Mouse (Mus musculus): ENCODE data around the gene Olfr893. TPM values are rescaled to one million over a fixed set of nuclear protein-coding genes. Genes with fewer than 3 reads are reported as not detected.
"Not testable (repeated sequence)": the region's sequence is repeated elsewhere in the genome, so short reads cannot be mapped to it uniquely, and the experiment has no call there.

Olfr893 gene
- polyA plus RNA-seq (2012), result not detected in 2 replicates

- no peak within 1 kb of the TSS for H3K4me3 ChIP-seq (replicated peaks)
- H3K4me1 ChIP-seq (ENCODE audit: control insufficient read depth), result no peaks in the 10 kb centered on the region
- H3K9me3 ChIP-seq (ENCODE audit: control insufficient read depth, low read length), result no peaks in the 10 kb centered on the region
- H3K27me3 ChIP-seq (ENCODE audit: control insufficient read depth), result no peaks in the 10 kb centered on the region
- no peak for TF ChIP-seq GATA1 (IDR thresholded peaks at IDR 0.05; ENCODE audit: low read length)
- no peak for TF ChIP-seq TAL1 (IDR thresholded peaks at IDR 0.05; ENCODE audit: low read length)
- H3K36me3 ChIP-seq (ENCODE audit: control insufficient read depth), result no peaks in the 10 kb centered on the region
Measured at GRCm38 (mm10) chr9:38208065-38208464, at the start of gene Olfr893. Olfr893 (plus strand) TSS chr9:38208365.

GRCm38 (mm10) chr9:38168341-38168740 is 39.8 kb upstream of the Olfr893 start:
- H3K4me3 ChIP-seq (replicated peaks); H3K27me3 ChIP-seq (ENCODE audit: control insufficient read depth): not testable (repeated sequence)

GRCm38 (mm10) chr9:38180721-38181120 is 27.4 kb upstream of the Olfr893 start, which contains the start of gene Olfr891:
Olfr891 (minus strand) TSS chr9:38180821.
- Histone ChIP-seq H3K27me3 (ENCODE audit: control insufficient read depth) (no peaks in the 10 kb centered on the region), H3K9me3 (ENCODE audit: control insufficient read depth, low read length) (0 out of 2 replicates have a peak, but pooled peaks cover 6% of the 10 kb centered on the region), H3K4me1 (ENCODE audit: control insufficient read depth) (no peaks in the 10 kb centered on the region), H3K4me3 (replicated peaks) (no peak within 1 kb of the TSS), H3K36me3 (ENCODE audit: control insufficient read depth) (no peaks in the 10 kb centered on the region)
- TF ChIP-seq TAL1 (IDR thresholded peaks at IDR 0.05; ENCODE audit: low read length) (no peak), GATA1 (IDR thresholded peaks at IDR 0.05; ENCODE audit: low read length) (no peak)

More at GRCm38 (mm10) chr9:38168341-38168740, 39.8 kb upstream of the Olfr893 start:
- not testable (repeated sequence) for H3K4me1 ChIP-seq (ENCODE audit: control insufficient read depth); H3K9me3 ChIP-seq (ENCODE audit: control insufficient read depth, low read length); H3K36me3 ChIP-seq (ENCODE audit: control insufficient read depth)

GRCm38 (mm10) chr9:38217755-38218154 is 9.6 kb downstream of the Olfr893 start, which contains the start of gene Olfr894:
Olfr894 (plus strand) TSS chr9:38218055.
- Histone ChIP-seq H3K9me3 (ENCODE audit: control insufficient read depth, low read length) (no peaks in the 10 kb centered on the region), H3K4me1 (ENCODE audit: control insufficient read depth) (no peaks in the 10 kb centered on the region), H3K27me3 (ENCODE audit: control insufficient read depth) (no peaks in the 10 kb centered on the region), H3K4me3 (replicated peaks) (no peak within 1 kb of the TSS), H3K36me3 (ENCODE audit: control insufficient read depth) (no peaks in the 10 kb centered on the region)
- TF ChIP-seq TAL1 (IDR thresholded peaks at IDR 0.05; ENCODE audit: low read length), result no peak
- TF ChIP-seq GATA1 (IDR thresholded peaks at IDR 0.05; ENCODE audit: low read length), result no peak

- Histone ChIP-seq H3K36me3 (ENCODE audit: control insufficient read depth) (no peaks in the 10 kb centered on the region), H3K27me3 (ENCODE audit: control insufficient read depth) (no peaks in the 10 kb centered on the region), H3K9me3 (ENCODE audit: control insufficient read depth, low read length) (no peaks in the 10 kb centered on the region), H3K4me3 (replicated peaks) (no peak within 1 kb of the TSS), H3K4me1 (ENCODE audit: control insufficient read depth) (no peaks in the 10 kb centered on the region)
- no peak for TF ChIP-seq TAL1 (IDR thresholded peaks at IDR 0.05; ENCODE audit: low read length)
- no peak for TF ChIP-seq GATA1 (IDR thresholded peaks at IDR 0.05; ENCODE audit: low read length)
Measured at GRCm38 (mm10) chr9:38252474-38252873, 44.3 kb downstream of the Olfr893 start, which contains the start of gene Olfr143. Olfr143 (plus strand) TSS chr9:38252774.

Other genes with a start within 250 kb of the Olfr893 start
- gene Olfr881, start 216.5 kb upstream of the Olfr893 start, polyA plus RNA-seq (2012), result not detected in 2 replicates
- gene Olfr883, start 182.6 kb upstream of the Olfr893 start, polyA plus RNA-seq (2012), result not detected in 2 replicates
- not detected in 2 replicates for gene Olfr884, start 161.8 kb upstream of the Olfr893 start, polyA plus RNA-seq (2012)
- gene Olfr885, start 147.0 kb upstream of the Olfr893 start, polyA plus RNA-seq (2012), result not detected in 2 replicates
- not detected in 2 replicates for gene Olfr887, start 124.3 kb upstream of the Olfr893 start, polyA plus RNA-seq (2012)
- gene Olfr888, start 100.2 kb upstream of the Olfr893 start, polyA plus RNA-seq (2012), result not detected in 2 replicates
- gene Olfr889, start 93.2 kb upstream of the Olfr893 start, polyA plus RNA-seq (2012), result not detected in 2 replicates
- gene Olfr890, start 65.8 kb upstream of the Olfr893 start, polyA plus RNA-seq (2012), result not detected in 2 replicates
- gene Olfr891, start 27.5 kb upstream of the Olfr893 start, polyA plus RNA-seq (2012), result not detected in 2 replicates
- gene Olfr894, start 9.7 kb downstream of the Olfr893 start, polyA plus RNA-seq (2012), result not detected in 2 replicates
- not detected in 2 replicates for gene Olfr143, start 44.4 kb downstream of the Olfr893 start, polyA plus RNA-seq (2012)
- gene Olfr895, start 59.5 kb downstream of the Olfr893 start, polyA plus RNA-seq (2012), result not detected in 2 replicates
- not detected in 2 replicates for gene Olfr896-ps1, start 82.7 kb downstream of the Olfr893 start, polyA plus RNA-seq (2012)
- not detected in 2 replicates for gene Olfr25, start 120.7 kb downstream of the Olfr893 start, polyA plus RNA-seq (2012)
- not detected in 2 replicates for gene Olfr898, start 140.0 kb downstream of the Olfr893 start, polyA plus RNA-seq (2012)
- gene Olfr250, start 158.5 kb downstream of the Olfr893 start, polyA plus RNA-seq (2012), result not detected in 2 replicates
- not detected in 2 replicates for gene Olfr251, start 168.7 kb downstream of the Olfr893 start, polyA plus RNA-seq (2012)
- not detected in 2 replicates for gene Olfr147, start 193.3 kb downstream of the Olfr893 start, polyA plus RNA-seq (2012)
- not detected in 2 replicates for gene Olfr901, start 221.1 kb downstream of the Olfr893 start, polyA plus RNA-seq (2012)
- gene Olfr902, start 239.3 kb downstream of the Olfr893 start, polyA plus RNA-seq (2012), result not detected in 2 replicates

All from erythroblast, embryonic 14.5 days (primary cell).